Mouse (Mus musculus): ENCODE data around the gene Il5. TPM values are rescaled to one million over a fixed set of nuclear protein-coding genes. Genes with fewer than 3 reads are reported as not detected.

Il5 gene
- total RNA-seq, 1 experiment: not detected

GRCm38 (mm10) chr11:53742353-53742752 lies 21.8 kb downstream of the Il5 start:
- Histone ChIP-seq H3K36me3 (ENCODE audit: control insufficient read depth, insufficient read depth, low read length, poor library complexity, severe bottlenecking) (no peaks in the 10 kb centered on the region), H3K9me3 (ENCODE audit: control insufficient read depth, insufficient read depth, low read depth, low read length) (no peaks in the 10 kb centered on the region), H3K4me3 (ENCODE audit: insufficient read depth in 1 of 2, low read depth in 1 of 2, low read length in 2 of 2, poor library complexity in 1 of 2, severe bottlenecking in 1 of 2) (no peak overlapping the region), H3K9ac (ENCODE audit: insufficient read depth, low read depth, low read length, poor library complexity, severe bottlenecking) (no peak overlapping the region), H3K4me1 (ENCODE audit: control insufficient read depth in 2 of 2, insufficient read depth in 2 of 2, low read length in 2 of 2, poor library complexity in 1 of 2) (peaks cover 0 to 5% of the 10 kb centered on the region in 2 experiments; a peak in 1 of 4 replicates), H3K27ac (ENCODE audit: insufficient read depth, low read depth, low read length, poor library complexity, severe bottlenecking) (no peak overlapping the region)
- in situ Hi-C loops (cut with MboI; ENCODE audit: low sequenced_read_pairs in 2 of 2, unreplicated experiment in 2 of 2): no loop called here
- DNase-seq (ENCODE audit: low read depth, low spot score): no peak
- TF ChIP-seq CHD2 (IDR thresholded peaks at IDR 0.05; ENCODE audit: low read depth, low read length) (no peak), ZC3H11A (IDR thresholded peaks at IDR 0.05; ENCODE audit: borderline replicate concordance, low read depth, low read length) (no peak), ZNF384 (IDR thresholded peaks at IDR 0.05; ENCODE audit: low read depth, low read length) (no peak), HCFC1 (IDR thresholded peaks at IDR 0.05; ENCODE audit: borderline replicate concordance, insufficient read depth, low read length) (no peak), MAFK (IDR thresholded peaks at IDR 0.05; ENCODE audit: insufficient read depth, low read depth, low read length) (no peak)

- no peak overlapping the region for H3K27ac ChIP-seq (ENCODE audit: insufficient read depth, low read depth, low read length, poor library complexity, severe bottlenecking)
- no peak overlapping the region for H3K4me3 ChIP-seq (ENCODE audit: insufficient read depth in 1 of 2, low read depth in 1 of 2, low read length in 2 of 2, poor library complexity in 1 of 2, severe bottlenecking in 1 of 2)
- no peak for TF ChIP-seq ZNF384 (IDR thresholded peaks at IDR 0.05; ENCODE audit: low read depth, low read length)
- no peak for TF ChIP-seq HCFC1 (IDR thresholded peaks at IDR 0.05; ENCODE audit: borderline replicate concordance, insufficient read depth, low read length)
- no peak for TF ChIP-seq ZC3H11A (IDR thresholded peaks at IDR 0.05; ENCODE audit: borderline replicate concordance, low read depth, low read length)
- no peak for TF ChIP-seq CHD2 (IDR thresholded peaks at IDR 0.05; ENCODE audit: low read depth, low read length)
- TF ChIP-seq MAFK (IDR thresholded peaks at IDR 0.05; ENCODE audit: insufficient read depth, low read depth, low read length): no peak
- in situ Hi-C loops (cut with MboI; ENCODE audit: low sequenced_read_pairs in 2 of 2, unreplicated experiment in 2 of 2): no loop called here
- H3K4me1 ChIP-seq (ENCODE audit: control insufficient read depth in 2 of 2, insufficient read depth in 2 of 2, low read length in 2 of 2, poor library complexity in 1 of 2): peaks cover 0 to 16% of the 10 kb centered on the region in 2 experiments; a peak in 1 of 4 replicates
- DNase-seq (ENCODE audit: low read depth, low spot score): no peak
- H3K36me3 ChIP-seq (ENCODE audit: control insufficient read depth, insufficient read depth, low read length, poor library complexity, severe bottlenecking): no peaks in the 10 kb centered on the region
- no peaks in the 10 kb centered on the region for H3K9me3 ChIP-seq (ENCODE audit: control insufficient read depth, insufficient read depth, low read depth, low read length)
- no peak overlapping the region for H3K9ac ChIP-seq (ENCODE audit: insufficient read depth, low read depth, low read length, poor library complexity, severe bottlenecking)
Observed at GRCm38 (mm10) chr11:53745260-53745659, 24.7 kb downstream of the Il5 start.

DNA sequence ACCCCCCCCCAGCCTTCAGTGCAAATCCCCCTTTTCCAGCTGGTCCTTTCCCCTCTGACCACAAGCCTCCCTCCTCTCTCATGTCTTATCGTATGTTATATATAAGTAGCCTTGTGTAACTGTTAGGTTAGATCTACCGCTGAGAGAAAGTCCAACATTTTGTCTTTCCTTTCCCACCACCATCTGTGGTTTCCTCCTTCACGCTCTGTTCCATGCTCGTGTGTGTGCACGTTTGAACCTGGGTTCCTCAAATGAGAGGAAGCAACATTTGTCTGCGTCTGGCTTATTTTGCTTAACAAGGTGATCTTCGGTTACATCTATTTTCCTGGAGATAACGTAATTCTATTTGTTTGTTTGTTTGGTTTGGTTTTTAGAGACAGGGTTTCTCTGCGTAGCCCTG lies 27.4 kb downstream of the Il5 start:
- H3K36me3 ChIP-seq (ENCODE audit: control insufficient read depth, insufficient read depth, low read length, poor library complexity, severe bottlenecking): no peaks in the 10 kb centered on the region
- in situ Hi-C loops (cut with MboI; ENCODE audit: low sequenced_read_pairs in 2 of 2, unreplicated experiment in 2 of 2): no loop called here
- H3K4me3 ChIP-seq (ENCODE audit: insufficient read depth in 1 of 2, low read depth in 1 of 2, low read length in 2 of 2, poor library complexity in 1 of 2, severe bottlenecking in 1 of 2): no peak overlapping the region
- TF ChIP-seq ZNF384 (IDR thresholded peaks at IDR 0.05; ENCODE audit: low read depth, low read length): no peak
- TF ChIP-seq ZC3H11A (IDR thresholded peaks at IDR 0.05; ENCODE audit: borderline replicate concordance, low read depth, low read length): no peak
- no peak for TF ChIP-seq MAFK (IDR thresholded peaks at IDR 0.05; ENCODE audit: insufficient read depth, low read depth, low read length)
- no peak for TF ChIP-seq HCFC1 (IDR thresholded peaks at IDR 0.05; ENCODE audit: borderline replicate concordance, insufficient read depth, low read length)
- no peak for TF ChIP-seq CHD2 (IDR thresholded peaks at IDR 0.05; ENCODE audit: low read depth, low read length)
- peaks cover 0 to 16% of the 10 kb centered on the region in 2 experiments; a peak in 1 of 4 replicates for H3K4me1 ChIP-seq (ENCODE audit: control insufficient read depth in 2 of 2, insufficient read depth in 2 of 2, low read length in 2 of 2, poor library complexity in 1 of 2)
- H3K27ac ChIP-seq (ENCODE audit: insufficient read depth, low read depth, low read length, poor library complexity, severe bottlenecking): no peak overlapping the region
- DNase-seq (ENCODE audit: low read depth, low spot score): no peak
- no peak overlapping the region for H3K9ac ChIP-seq (ENCODE audit: insufficient read depth, low read depth, low read length, poor library complexity, severe bottlenecking)
- H3K9me3 ChIP-seq (ENCODE audit: control insufficient read depth, insufficient read depth, low read depth, low read length): no peaks in the 10 kb centered on the region

GRCm38 (mm10) chr11:53748614-53749013 lies 28.0 kb downstream of the Il5 start:
- Histone ChIP-seq H3K9ac (ENCODE audit: insufficient read depth, low read depth, low read length, poor library complexity, severe bottlenecking) (no peak overlapping the region), H3K4me1 (ENCODE audit: control insufficient read depth in 2 of 2, insufficient read depth in 2 of 2, low read length in 2 of 2, poor library complexity in 1 of 2) (peaks cover 0 to 16% of the 10 kb centered on the region in 2 experiments; a peak in 1 of 4 replicates), H3K4me3 (ENCODE audit: insufficient read depth in 1 of 2, low read depth in 1 of 2, low read length in 2 of 2, poor library complexity in 1 of 2, severe bottlenecking in 1 of 2) (no peak overlapping the region), H3K27ac (ENCODE audit: insufficient read depth, low read depth, low read length, poor library complexity, severe bottlenecking) (no peak overlapping the region), H3K36me3 (ENCODE audit: control insufficient read depth, insufficient read depth, low read length, poor library complexity, severe bottlenecking) (no peaks in the 10 kb centered on the region), H3K9me3 (ENCODE audit: control insufficient read depth, insufficient read depth, low read depth, low read length) (no peaks in the 10 kb centered on the region)
- TF ChIP-seq ZNF384 (IDR thresholded peaks at IDR 0.05; ENCODE audit: low read depth, low read length) (no peak), CHD2 (IDR thresholded peaks at IDR 0.05; ENCODE audit: low read depth, low read length) (no peak), MAFK (IDR thresholded peaks at IDR 0.05; ENCODE audit: insufficient read depth, low read depth, low read length) (no peak), ZC3H11A (IDR thresholded peaks at IDR 0.05; ENCODE audit: borderline replicate concordance, low read depth, low read length) (no peak), HCFC1 (IDR thresholded peaks at IDR 0.05; ENCODE audit: borderline replicate concordance, insufficient read depth, low read length) (no peak)
- no peak for DNase-seq (ENCODE audit: low read depth, low spot score)
- in situ Hi-C loops (cut with MboI; ENCODE audit: low sequenced_read_pairs in 2 of 2, unreplicated experiment in 2 of 2): no loop called here

DNA sequence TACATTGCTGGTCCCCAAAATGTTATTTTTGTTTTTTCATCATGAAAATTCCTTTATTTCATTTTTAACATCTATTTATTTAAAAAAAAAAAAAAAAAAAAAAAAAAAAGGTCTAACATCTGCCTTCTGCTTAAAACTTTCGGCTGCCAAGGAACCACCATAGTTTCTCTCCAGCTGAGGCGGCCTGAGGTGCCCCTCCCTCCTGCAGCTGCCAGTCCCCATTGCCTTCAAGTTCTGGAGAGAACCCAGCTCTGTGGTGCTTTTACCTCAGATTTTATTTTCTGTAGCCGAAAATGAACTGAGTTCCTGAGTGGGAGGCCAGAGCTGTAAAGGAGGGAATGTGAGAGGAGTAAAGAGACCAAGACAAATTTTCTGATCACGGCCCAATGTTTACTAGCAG lies 28.7 kb downstream of the Il5 start:
- Histone ChIP-seq H3K27ac (ENCODE audit: insufficient read depth, low read depth, low read length, poor library complexity, severe bottlenecking) (no peak overlapping the region), H3K9ac (ENCODE audit: insufficient read depth, low read depth, low read length, poor library complexity, severe bottlenecking) (no peak overlapping the region), H3K36me3 (ENCODE audit: control insufficient read depth, insufficient read depth, low read length, poor library complexity, severe bottlenecking) (no peaks in the 10 kb centered on the region), H3K9me3 (ENCODE audit: control insufficient read depth, insufficient read depth, low read depth, low read length) (no peaks in the 10 kb centered on the region), H3K4me1 (ENCODE audit: control insufficient read depth in 2 of 2, insufficient read depth in 2 of 2, low read length in 2 of 2, poor library complexity in 1 of 2) (peaks cover 0 to 14% of the 10 kb centered on the region in 2 experiments; a peak in 1 of 4 replicates), H3K4me3 (ENCODE audit: insufficient read depth in 1 of 2, low read depth in 1 of 2, low read length in 2 of 2, poor library complexity in 1 of 2, severe bottlenecking in 1 of 2) (no peak overlapping the region)
- no peak for DNase-seq (ENCODE audit: low read depth, low spot score)
- in situ Hi-C loops (cut with MboI; ENCODE audit: low sequenced_read_pairs in 2 of 2, unreplicated experiment in 2 of 2): no loop called here
- no peak for TF ChIP-seq CHD2 (IDR thresholded peaks at IDR 0.05; ENCODE audit: low read depth, low read length)
